Mouse (Mus musculus) myocyte (in vitro differentiated cells): ENCODE data around the gene Ank3. TPM values are rescaled to one million over a fixed set of nuclear protein-coding genes. Genes with fewer than 3 reads are reported as not detected.

ENCODE experiments used
- H3K27me3 ChIP-seq: one replicate; pipeline ENCODE4 v1.6.1; 2011; ENCODE audit not compliant: control insufficient read depth, insufficient read depth, insufficient read length
- H3K36me3 ChIP-seq: one replicate; pipeline ENCODE4 v1.6.1; 2011; ENCODE audit not compliant: control insufficient read depth, insufficient read depth
- H3K4me2 ChIP-seq: one replicate; pipeline ENCODE4 v1.6.1; 2011; ENCODE audit warnings: low read depth, control low read depth
- H3K4me3 ChIP-seq: one replicate; pipeline ENCODE4 v1.5.1; 2011; ENCODE audit warnings: mild to moderate bottlenecking, control low read depth, moderate library complexity
- H3K79me2 ChIP-seq: one replicate; pipeline ENCODE4 v1.6.1; 2011; ENCODE audit not compliant: control insufficient read depth, insufficient read depth
- H3ac ChIP-seq: one replicate; pipeline ENCODE4 v1.6.1; 2011; ENCODE audit not compliant: control insufficient read depth, insufficient read length
- CEBPB ChIP-seq: IDR thresholded peaks from 2 replicates; pipeline ENCODE4 v1.6.1; 2011; ENCODE audit warnings: mild to moderate bottlenecking, moderate library complexity; ENCODE audit not compliant: poor library complexity, insufficient read depth, severe bottlenecking
- E2F4 ChIP-seq: IDR thresholded peaks from one replicate; pipeline ENCODE4 v1.6.1; 2011; ENCODE audit warnings: mild to moderate bottlenecking, control low read depth, moderate library complexity; ENCODE audit not compliant: insufficient read depth
- MAX ChIP-seq: IDR thresholded peaks from one replicate; pipeline ENCODE4 v1.6.1; 2011; ENCODE audit warnings: low read depth, mild to moderate bottlenecking, control low read depth
- MYOD1 ChIP-seq, 3 experiments: IDR thresholded peaks; one replicate each; pipeline ENCODE4 v1.6.1; 2011; ENCODE audit warnings: control low read depth in 2 of 3, low read depth in 2 of 3, mild to moderate bottlenecking in 2 of 3, moderate library complexity in 1 of 3; ENCODE audit not compliant: insufficient read length in 2 of 3, control insufficient read depth in 1 of 3
- MYOG ChIP-seq, 3 experiments: IDR thresholded peaks; one replicate each; pipeline ENCODE4 v1.6.1; 2011; ENCODE audit warnings: control low read depth in 2 of 3, low read depth in 2 of 3, mild to moderate bottlenecking in 2 of 3; ENCODE audit not compliant: insufficient read length in 2 of 3, control insufficient read depth in 1 of 3, insufficient read depth in 1 of 3
- POLR2A ChIP-seq: IDR thresholded peaks from one replicate; pipeline ENCODE4 v1.6.1; 2011; ENCODE audit warnings: low read depth, mild to moderate bottlenecking, control low read depth, moderate library complexity; ENCODE audit not compliant: insufficient read length
- POLR2AphosphoS2 ChIP-seq: IDR thresholded peaks from one replicate; pipeline ENCODE4 v1.6.1; 2011; ENCODE audit warnings: low read depth, control low read depth; ENCODE audit not compliant: insufficient read length
- REST ChIP-seq: IDR thresholded peaks from one replicate; pipeline ENCODE4 v1.6.1; 2011; ENCODE audit warnings: mild to moderate bottlenecking, control low read depth, moderate library complexity; ENCODE audit not compliant: insufficient read depth, insufficient read length
- SRF ChIP-seq: IDR thresholded peaks from one replicate; pipeline ENCODE4 v1.6.1; 2011; ENCODE audit warnings: low read depth; ENCODE audit not compliant: control insufficient read depth, insufficient read length
- TCF12 ChIP-seq: IDR thresholded peaks from one replicate; pipeline ENCODE4 v1.6.1; 2011; ENCODE audit warnings: mild to moderate bottlenecking, control low read depth; ENCODE audit not compliant: poor library complexity, insufficient read depth, severe bottlenecking
- TCF3 ChIP-seq: IDR thresholded peaks from one replicate; pipeline ENCODE4 v1.6.1; 2011; ENCODE audit warnings: low read depth, control low read depth; ENCODE audit not compliant: insufficient read length
- USF1 ChIP-seq: IDR thresholded peaks from one replicate; pipeline ENCODE4 v1.6.1; 2011; ENCODE audit warnings: low read depth, mild to moderate bottlenecking, control low read depth, moderate library complexity
- polyA plus RNA-seq: library from polyadenylated mRNA; unstranded; fragments of >200 nt; fragmentation: generic; extraction: Trizol; gene quantifications from one replicate; pipeline ENCODE4 v1.2.1, GENCODE M21; 2012; ENCODE audit warnings: missing spikeins

Gene Ank3
- polyA plus RNA-seq, 1 experiment = 5.5 TPM

DNA sequence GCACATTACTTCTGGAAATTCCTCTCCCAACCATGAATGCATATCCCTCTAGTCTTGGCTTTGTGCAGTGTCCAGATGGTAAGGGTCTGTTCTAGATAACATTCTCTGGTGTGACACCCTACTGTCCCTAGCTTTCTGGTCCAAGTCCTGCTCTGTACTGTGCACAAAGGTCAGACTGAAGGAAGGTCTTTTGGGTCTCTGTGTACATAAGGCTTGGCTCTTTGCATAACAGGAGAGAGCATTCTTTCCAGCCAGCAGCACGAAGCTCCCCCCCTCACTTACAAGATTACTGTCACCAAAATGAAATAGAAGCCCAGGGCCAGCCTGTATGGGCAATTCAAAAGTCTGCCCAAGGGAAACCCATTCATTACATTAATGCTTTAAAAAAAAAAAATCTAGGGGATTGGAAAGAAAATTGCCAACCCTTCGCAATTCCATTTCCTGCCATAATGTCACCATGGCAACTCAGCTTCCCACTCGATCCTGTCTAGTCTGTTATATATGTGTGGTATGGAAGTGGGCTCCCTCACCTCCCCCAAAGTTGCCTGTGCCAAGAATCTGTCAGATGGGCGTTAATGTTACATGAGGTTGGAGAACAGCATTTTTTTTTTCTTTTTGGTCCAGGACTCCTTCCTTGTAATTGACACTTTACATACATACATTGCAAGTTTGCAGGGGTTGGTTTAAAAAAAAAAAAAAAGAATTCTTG, 460.5 kb downstream of the Ank3 start:
- Histone ChIP-seq H3K4me3 (no peak overlapping the region), H3K27me3 (no peaks in the 10 kb centered on the region), H3K36me3 (no peaks in the 10 kb centered on the region), H3K4me2 (no peak overlapping the region), H3K79me2 (no peaks in the 10 kb centered on the region), H3ac (no peak overlapping the region)
- no peak for TF ChIP-seq MYOG (IDR thresholded peaks at IDR 0.05; ENCODE audit: control insufficient read depth in 1 of 3, insufficient read depth in 1 of 3, insufficient read length in 2 of 3, low read depth in 2 of 3)
- TF ChIP-seq MYOD1 (IDR thresholded peaks at IDR 0.05; ENCODE audit: control insufficient read depth in 1 of 3, insufficient read length in 2 of 3, low read depth in 2 of 3) = no peak
- TF ChIP-seq TCF3 = no peak
- no peak for TF ChIP-seq POLR2A
- no peak for TF ChIP-seq POLR2AphosphoS2

DNA sequence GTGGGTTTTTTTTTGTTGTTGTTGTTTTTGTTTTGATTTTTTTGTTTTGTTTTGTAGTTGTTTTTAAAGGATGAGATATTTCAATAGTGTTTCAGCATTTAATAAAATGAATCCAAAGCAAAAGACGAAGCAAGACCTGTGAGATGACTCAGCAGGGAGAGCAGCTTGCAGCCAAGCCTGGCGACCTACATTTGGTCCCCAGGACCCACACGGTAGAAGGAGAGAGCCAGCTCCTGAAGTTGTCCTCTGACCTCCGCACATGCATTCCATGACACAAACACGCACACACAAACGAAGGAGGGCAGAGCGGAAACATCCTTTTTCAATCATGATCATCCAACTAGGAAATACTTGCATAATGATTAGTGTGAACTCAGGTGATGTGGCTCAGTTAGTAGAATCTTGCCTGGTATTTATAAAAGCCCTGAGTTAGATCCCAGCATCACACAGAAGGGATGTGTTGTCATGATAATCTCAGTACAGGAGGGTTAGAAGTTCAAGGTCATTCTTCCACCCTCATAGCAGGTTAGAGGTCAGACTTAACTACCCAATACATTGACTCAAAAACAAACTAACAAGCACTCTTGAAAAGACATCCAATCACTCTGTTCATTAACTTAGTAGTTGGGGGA, 461.4 kb downstream of the Ank3 start:
- TF ChIP-seq REST = no peak
- TF ChIP-seq POLR2A = no peak
- TF ChIP-seq USF1 = no peak
- TF ChIP-seq CEBPB = no peak
- TF ChIP-seq E2F4 = no peak
- TF ChIP-seq MYOG (IDR thresholded peaks at IDR 0.05; ENCODE audit: control insufficient read depth in 1 of 3, insufficient read depth in 1 of 3, insufficient read length in 2 of 3, low read depth in 2 of 3) = no peak
- no peak for TF ChIP-seq SRF
- TF ChIP-seq TCF12 = no peak
- TF ChIP-seq MYOD1 (IDR thresholded peaks at IDR 0.05; ENCODE audit: control insufficient read depth in 1 of 3, insufficient read length in 2 of 3, low read depth in 2 of 3) = no peak
- TF ChIP-seq MAX = no peak
- no peak for TF ChIP-seq TCF3
- no peak for TF ChIP-seq POLR2AphosphoS2
- Histone ChIP-seq H3K4me2 (no peak overlapping the region), H3K79me2 (no peaks in the 10 kb centered on the region), H3K4me3 (no peak overlapping the region), H3K36me3 (no peaks in the 10 kb centered on the region), H3ac (no peak overlapping the region), H3K27me3 (no peaks in the 10 kb centered on the region)

DNA sequence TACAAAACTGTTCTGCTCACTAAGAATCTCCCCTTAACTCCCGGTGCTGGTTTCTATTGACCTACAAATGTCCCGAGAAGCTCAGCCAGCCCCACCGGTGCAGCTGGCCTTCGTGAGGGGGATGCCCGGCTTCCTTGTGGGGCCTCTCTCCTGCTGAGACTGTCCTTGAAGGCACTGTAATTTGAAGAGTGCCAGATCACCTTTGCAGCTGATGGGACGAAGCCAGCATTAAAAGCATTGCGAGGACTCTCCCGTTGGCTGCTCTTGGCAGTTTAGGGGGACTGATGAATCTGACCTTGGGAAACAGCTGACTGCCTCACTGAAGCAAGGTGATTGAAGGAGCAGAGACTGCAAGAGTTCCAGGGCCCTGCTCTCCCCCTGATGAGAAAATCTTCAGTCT, 464.3 kb downstream of the Ank3 start:
- no peak for TF ChIP-seq MAX
- no peak for TF ChIP-seq TCF3
- TF ChIP-seq SRF = no peak
- no peak for TF ChIP-seq MYOD1 (IDR thresholded peaks at IDR 0.05; ENCODE audit: control insufficient read depth in 1 of 3, insufficient read length in 2 of 3, low read depth in 2 of 3)
- TF ChIP-seq CEBPB = no peak
- no peak for TF ChIP-seq TCF12
- TF ChIP-seq MYOG (IDR thresholded peaks at IDR 0.05; ENCODE audit: control insufficient read depth in 1 of 3, insufficient read depth in 1 of 3, insufficient read length in 2 of 3, low read depth in 2 of 3) = no peak
- TF ChIP-seq REST = no peak
- TF ChIP-seq POLR2A = no peak
- TF ChIP-seq E2F4 = no peak
- TF ChIP-seq POLR2AphosphoS2 = no peak
- no peak for TF ChIP-seq USF1
- Histone ChIP-seq H3K36me3 (no peaks in the 10 kb centered on the region), H3K4me2 (no peak overlapping the region)

DNA sequence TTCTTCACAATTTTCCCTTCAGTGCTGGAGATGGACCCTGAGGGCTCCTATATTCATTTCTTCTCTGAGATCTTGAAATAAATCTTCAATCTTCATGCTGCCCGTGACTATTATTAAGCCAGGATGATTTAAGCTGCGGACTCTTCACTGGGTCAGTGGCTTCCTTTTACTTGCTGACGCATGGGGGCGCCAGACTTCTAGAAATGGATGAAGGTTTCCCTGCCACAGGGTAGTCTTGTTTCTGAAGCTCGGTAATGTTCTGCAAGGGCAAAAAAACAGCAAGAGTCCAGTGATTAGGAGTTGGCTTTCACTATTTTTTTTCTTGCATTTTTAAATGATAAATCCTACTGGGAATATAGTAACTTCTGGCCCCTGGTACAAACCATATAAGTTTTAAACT, 471.8 kb downstream of the Ank3 start:
- TF ChIP-seq TCF12 (no peak), CEBPB (no peak), SRF (no peak), MAX (no peak), E2F4 (no peak), POLR2AphosphoS2 (no peak), REST (no peak), TCF3 (no peak), USF1 (no peak), MYOG (IDR thresholded peaks at IDR 0.05; ENCODE audit: control insufficient read depth in 1 of 3, insufficient read depth in 1 of 3, insufficient read length in 2 of 3, low read depth in 2 of 3) (no peak), POLR2A (no peak), MYOD1 (IDR thresholded peaks at IDR 0.05; ENCODE audit: control insufficient read depth in 1 of 3, insufficient read length in 2 of 3, low read depth in 2 of 3) (no peak)
- H3K27me3 ChIP-seq = no peaks in the 10 kb centered on the region
- H3ac ChIP-seq = no peak overlapping the region
- H3K4me2 ChIP-seq = no peak overlapping the region
- no peaks in the 10 kb centered on the region for H3K79me2 ChIP-seq
- no peaks in the 10 kb centered on the region for H3K36me3 ChIP-seq
- no peak overlapping the region for H3K4me3 ChIP-seq

More for the DNA sequence above, 464.3 kb downstream of the Ank3 start:
- no peaks in the 10 kb centered on the region for H3K27me3 ChIP-seq
- no peak overlapping the region for H3K4me3 ChIP-seq
- H3K79me2 ChIP-seq = no peaks in the 10 kb centered on the region
- H3ac ChIP-seq = no peak overlapping the region
